Mouse (Mus musculus): Measurements from ENCODE around the gene Rcor2. TPM values are rescaled to one million over a fixed set of nuclear protein-coding genes. Genes with fewer than 3 reads are reported as not detected.

The Rcor2 gene
- polyA plus RNA-seq, 1 experiment: 206 TPM

DNA sequence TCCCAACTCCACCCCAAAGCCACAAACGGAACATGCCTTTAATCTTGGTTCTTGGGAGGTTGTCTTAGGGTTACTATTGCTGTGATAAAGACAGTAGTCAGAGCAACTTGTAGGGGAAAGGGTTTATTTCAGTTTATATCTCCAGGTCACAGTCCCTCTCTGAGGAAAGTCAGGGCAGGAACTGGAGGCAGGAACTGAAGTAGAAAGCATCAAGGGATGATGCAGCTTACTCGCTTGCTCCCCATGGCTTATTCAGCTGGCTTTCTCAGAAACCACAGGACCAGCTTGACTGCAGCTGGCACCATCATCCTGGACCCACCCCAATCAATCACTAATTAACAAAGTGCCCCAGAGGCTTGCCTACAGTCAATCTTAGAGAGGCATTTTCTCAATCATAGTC, 46.5 kb downstream of the Rcor2 start:
- no peaks in the 10 kb centered on the region for H3K9me3 ChIP-seq
- H3K27me3 ChIP-seq (replicated peaks): no peaks in the 10 kb centered on the region
- H3K36me3 ChIP-seq (replicated peaks; ENCODE audit: low read length): peaks cover 9% of the 10 kb centered on the region
- TF ChIP-seq FLI1 (IDR thresholded peaks at IDR 0.05; ENCODE audit: low read length) (no peak), GATA1 (IDR thresholded peaks at IDR 0.05; ENCODE audit: borderline replicate concordance, low read length) (no peak)
- peak overlapping the region; percentile 56 for H3K4me3 ChIP-seq (replicated peaks)
- peaks cover 98% of the 10 kb centered on the region for H3K4me1 ChIP-seq

DNA sequence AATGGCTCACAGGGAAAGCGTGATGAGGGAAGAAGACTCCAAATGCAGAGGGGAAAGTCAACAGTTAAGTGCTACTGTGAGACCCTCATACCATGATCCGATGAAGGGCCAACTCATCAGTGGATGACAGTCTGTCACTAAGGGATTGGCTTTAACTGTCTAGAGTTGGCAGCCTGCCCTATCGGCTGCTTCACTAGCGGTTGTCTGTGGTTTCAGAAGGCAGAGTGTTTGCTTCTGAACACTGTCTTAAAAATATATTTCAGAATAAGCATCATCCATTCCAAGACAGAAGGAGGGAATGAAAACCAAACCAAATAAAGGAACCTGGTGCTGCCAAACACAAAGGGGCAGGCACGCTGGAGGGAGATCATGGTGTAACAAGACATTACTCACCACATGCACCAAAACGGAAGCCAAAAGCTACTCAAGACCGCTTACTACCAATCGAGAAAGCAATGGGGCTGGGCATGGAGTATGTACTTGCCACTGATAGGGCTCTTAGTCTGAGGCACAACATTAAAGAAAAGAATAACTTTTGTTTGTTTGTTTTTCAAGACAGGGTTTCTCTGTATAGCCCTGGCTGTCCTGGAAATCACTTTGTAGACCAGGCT, 48.0 kb downstream of the Rcor2 start:
- H3K4me1 ChIP-seq: peaks cover 86% of the 10 kb centered on the region
- no peak for TF ChIP-seq GATA1 (IDR thresholded peaks at IDR 0.05; ENCODE audit: borderline replicate concordance, low read length)
- no peak for TF ChIP-seq FLI1 (IDR thresholded peaks at IDR 0.05; ENCODE audit: low read length)
- no peak overlapping the region for H3K4me3 ChIP-seq (replicated peaks)

DNA sequence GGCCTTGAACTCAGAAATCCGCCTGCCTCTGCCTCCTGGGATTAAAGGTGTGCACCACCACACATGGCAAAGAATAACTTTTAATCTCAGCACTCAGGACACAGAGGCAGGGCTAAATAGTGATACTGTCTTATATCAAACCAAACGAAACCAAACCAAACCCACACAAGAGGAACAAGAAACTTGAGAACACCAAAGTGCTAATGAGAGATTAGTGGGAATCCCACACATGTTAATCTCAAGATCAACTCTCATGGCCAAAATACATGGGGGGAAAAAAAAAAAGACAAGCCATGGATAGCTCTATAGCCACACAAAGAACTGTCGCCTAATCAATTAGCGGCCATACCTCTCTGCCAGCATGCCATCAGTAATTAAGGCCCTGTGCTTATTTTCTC, 48.5 kb downstream of the Rcor2 start:
- TF ChIP-seq FLI1 (IDR thresholded peaks at IDR 0.05; ENCODE audit: low read length): no peak
- TF ChIP-seq GATA1 (IDR thresholded peaks at IDR 0.05; ENCODE audit: borderline replicate concordance, low read length): no peak
- H3K4me3 ChIP-seq (replicated peaks): no peak overlapping the region
- peaks cover 86% of the 10 kb centered on the region for H3K4me1 ChIP-seq
- H3K9me3 ChIP-seq: no peaks in the 10 kb centered on the region
- peaks cover 19% of the 10 kb centered on the region for H3K36me3 ChIP-seq (replicated peaks; ENCODE audit: low read length)
- no peaks in the 10 kb centered on the region for H3K27me3 ChIP-seq (replicated peaks)

More for the DNA sequence above, 48.0 kb downstream of the Rcor2 start:
- no peaks in the 10 kb centered on the region for H3K9me3 ChIP-seq
- H3K36me3 ChIP-seq (replicated peaks; ENCODE audit: low read length): peaks cover 16% of the 10 kb centered on the region
- H3K27me3 ChIP-seq (replicated peaks): no peaks in the 10 kb centered on the region

DNA sequence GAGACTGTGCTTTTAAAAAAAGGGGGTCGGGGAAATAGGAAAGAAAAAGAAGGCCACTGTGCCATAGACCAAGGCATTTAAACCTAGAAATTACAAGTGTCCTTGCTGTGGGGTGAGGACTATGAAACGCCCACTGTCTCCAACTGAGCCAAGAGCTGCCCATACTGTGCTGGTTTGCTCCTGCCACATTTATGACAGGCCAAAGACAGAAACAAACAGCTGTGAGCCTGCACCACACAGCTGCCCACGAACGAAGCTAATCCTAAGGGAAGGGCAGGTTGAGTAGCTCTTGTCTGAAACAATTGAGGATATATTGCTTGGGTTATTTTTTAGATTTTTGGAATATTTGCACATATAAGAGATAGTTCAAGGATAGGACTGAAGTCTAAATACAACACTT, 49.7 kb downstream of the Rcor2 start:
- Histone ChIP-seq H3K27me3 (replicated peaks) (no peaks in the 10 kb centered on the region), H3K36me3 (replicated peaks; ENCODE audit: low read length) (peaks cover 19% of the 10 kb centered on the region), H3K4me3 (replicated peaks) (peak overlapping the region; percentile 38), H3K9me3 (no peaks in the 10 kb centered on the region), H3K4me1 (peaks cover 84% of the 10 kb centered on the region)
- TF ChIP-seq FLI1 (IDR thresholded peaks at IDR 0.05; ENCODE audit: low read length) (no peak), GATA1 (IDR thresholded peaks at IDR 0.05; ENCODE audit: borderline replicate concordance, low read length) (no peak)

DNA sequence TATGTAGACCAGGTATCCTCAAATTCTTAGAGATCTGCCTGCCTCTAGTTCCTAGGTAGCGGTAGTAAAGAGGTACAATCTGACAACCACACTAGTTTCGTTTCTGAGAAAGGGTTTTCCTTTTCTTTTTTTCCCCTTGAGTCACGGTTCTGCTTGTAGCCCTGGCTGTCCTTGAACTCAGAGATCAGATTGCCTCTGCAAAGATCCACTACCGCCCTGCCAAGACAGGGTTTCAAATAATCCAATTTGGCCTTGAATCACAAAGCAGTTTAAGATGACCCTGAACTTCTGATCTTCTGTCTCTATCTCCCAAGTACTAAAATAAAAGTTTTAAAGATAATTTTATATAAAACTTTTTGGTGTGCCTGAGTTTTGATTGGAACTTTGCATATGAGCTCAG, 50.6 kb downstream of the Rcor2 start:
- TF ChIP-seq GATA1 (IDR thresholded peaks at IDR 0.05; ENCODE audit: borderline replicate concordance, low read length) (no peak), FLI1 (IDR thresholded peaks at IDR 0.05; ENCODE audit: low read length) (no peak)
- H3K9me3 ChIP-seq: no peaks in the 10 kb centered on the region
- H3K36me3 ChIP-seq (replicated peaks; ENCODE audit: low read length): peaks cover 21% of the 10 kb centered on the region
- H3K4me1 ChIP-seq: peaks cover 82% of the 10 kb centered on the region
- no peaks in the 10 kb centered on the region for H3K27me3 ChIP-seq (replicated peaks)
- no peak overlapping the region for H3K4me3 ChIP-seq (replicated peaks)

DNA sequence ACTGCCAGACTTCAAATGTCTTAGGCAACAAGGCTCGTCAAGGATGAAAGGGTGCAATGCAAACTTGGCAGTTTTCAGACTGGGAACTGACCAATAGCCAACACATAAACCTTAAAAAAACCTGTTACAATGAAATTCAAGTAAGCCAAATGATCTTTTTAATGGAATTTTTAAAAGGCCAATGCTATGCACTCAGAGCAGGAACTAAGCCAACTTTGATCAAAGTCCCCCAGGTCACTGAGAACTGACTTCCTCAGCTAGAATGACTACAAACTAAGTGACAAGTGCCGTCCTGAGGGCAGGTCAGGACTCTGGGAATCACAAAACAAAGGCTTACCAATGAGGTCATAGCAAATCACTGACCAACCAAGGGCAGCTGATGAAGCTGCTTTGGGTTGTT, 53.1 kb downstream of the Rcor2 start:
- TF ChIP-seq GATA1 (IDR thresholded peaks at IDR 0.05; ENCODE audit: borderline replicate concordance, low read length): no peak
- no peak for TF ChIP-seq FLI1 (IDR thresholded peaks at IDR 0.05; ENCODE audit: low read length)
- H3K27me3 ChIP-seq (replicated peaks): no peaks in the 10 kb centered on the region
- H3K36me3 ChIP-seq (replicated peaks; ENCODE audit: low read length): peaks cover 19% of the 10 kb centered on the region
- no peak overlapping the region for H3K4me3 ChIP-seq (replicated peaks)
- H3K4me1 ChIP-seq: peaks cover 60% of the 10 kb centered on the region
- H3K9me3 ChIP-seq: no peaks in the 10 kb centered on the region

DNA sequence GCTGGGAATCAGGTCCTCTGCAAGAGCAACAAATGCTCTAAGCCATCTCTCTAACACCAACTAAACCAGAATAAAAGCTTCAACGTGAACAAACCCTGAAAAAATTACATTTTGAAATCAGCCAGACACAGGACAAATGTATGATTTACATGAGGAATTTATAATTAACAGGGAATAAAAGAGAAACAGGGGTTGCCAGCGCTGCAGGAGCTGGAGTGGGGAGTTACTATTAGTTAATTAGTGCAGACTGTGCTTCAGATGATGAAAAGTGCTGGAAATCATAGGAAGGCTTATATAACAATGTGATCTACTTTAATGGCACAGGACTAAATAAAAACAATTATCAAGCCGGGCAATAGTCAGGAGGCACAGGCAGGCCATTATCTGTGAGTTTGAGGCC, 54.3 kb downstream of the Rcor2 start:
- Histone ChIP-seq H3K4me3 (replicated peaks) (no peak overlapping the region), H3K9me3 (no peaks in the 10 kb centered on the region), H3K36me3 (replicated peaks; ENCODE audit: low read length) (peaks cover 17% of the 10 kb centered on the region), H3K27me3 (replicated peaks) (no peaks in the 10 kb centered on the region), H3K4me1 (peaks cover 57% of the 10 kb centered on the region)
- no peak for TF ChIP-seq FLI1 (IDR thresholded peaks at IDR 0.05; ENCODE audit: low read length)

Other genes starting within 250 kb of the Rcor2 start
- 5,058 and 7,219 TPM in 2 replicates for gene Fermt3, start 247.9 kb upstream of the Rcor2 start, polyA plus RNA-seq (2012; ENCODE audit: insufficient read depth, low replicate concordance)
- 29.9 and 116 TPM in 2 replicates for gene Stip1, start 227.4 kb upstream of the Rcor2 start, polyA plus RNA-seq (2012; ENCODE audit: insufficient read depth, low replicate concordance)
- gene Macrod1, start 210.5 kb upstream of the Rcor2 start, polyA plus RNA-seq (2012; ENCODE audit: insufficient read depth, low replicate concordance): 9.2 and 14.0 TPM in 2 replicates
- not detected in 2 replicates for gene Flrt1, start 161.6 kb upstream of the Rcor2 start, polyA plus RNA-seq (2012; ENCODE audit: insufficient read depth, low replicate concordance)
- gene Otub1, start 61.0 kb upstream of the Rcor2 start, polyA plus RNA-seq (2012; ENCODE audit: insufficient read depth, low replicate concordance): 111 and 112 TPM in 2 replicates
- gene Cox8a, start 49.7 kb upstream of the Rcor2 start, polyA plus RNA-seq (2012; ENCODE audit: insufficient read depth, low replicate concordance): 446 and 491 TPM in 2 replicates
- gene Naa40, start 26.1 kb upstream of the Rcor2 start, polyA plus RNA-seq (2012; ENCODE audit: insufficient read depth, low replicate concordance): 14.4 and 15.8 TPM in 2 replicates
- gene Mark2, start 74.5 kb downstream of the Rcor2 start, polyA plus RNA-seq (2012; ENCODE audit: insufficient read depth, low replicate concordance): 179 and 300 TPM in 2 replicates
- gene Spindoc, start 115.7 kb downstream of the Rcor2 start, polyA plus RNA-seq (2012; ENCODE audit: insufficient read depth, low replicate concordance): 40.6 and 204 TPM in 2 replicates
- gene 2700081O15Rik, start 150.3 kb downstream of the Rcor2 start, polyA plus RNA-seq (2012; ENCODE audit: insufficient read depth, low replicate concordance): 4.0 and 14.7 TPM in 2 replicates
- gene Rtn3, start 216.0 kb downstream of the Rcor2 start, polyA plus RNA-seq (2012; ENCODE audit: insufficient read depth, low replicate concordance): 30.0 and 59.9 TPM in 2 replicates
- gene Atl3, start 226.7 kb downstream of the Rcor2 start, polyA plus RNA-seq (2012; ENCODE audit: insufficient read depth, low replicate concordance): 0.28 and 1.6 TPM in 2 replicates